Mouse (Mus musculus): ENCODE measurements at regions not wholly inside any gene's neighbourhood (a gene's known extent, or its start where the extent isn't known, plus 50 kb on each side); places are given as distances from the start of the nearest gene placed in this dataset.
A peak's percentile ranks its signal among the peaks of the same experiment; 100 is the strongest.

DNA sequence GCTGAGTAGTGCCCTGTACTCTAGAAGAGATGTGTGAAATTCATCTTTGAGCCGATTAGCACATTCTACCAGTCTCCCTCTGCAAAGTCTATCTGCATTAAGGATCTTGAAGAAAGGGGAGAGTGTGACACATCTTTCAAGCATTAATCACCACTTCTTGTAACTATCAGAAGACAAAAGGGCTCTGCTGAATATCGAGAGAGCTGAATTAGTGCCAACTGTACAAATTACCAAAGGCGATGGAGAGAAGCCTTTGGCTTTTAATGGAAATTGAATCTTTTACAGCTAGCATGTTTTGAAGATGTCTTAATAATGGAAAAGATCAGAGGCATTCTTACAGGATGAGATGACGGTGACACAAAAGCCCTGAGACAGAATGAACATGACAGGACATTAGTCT is 97.2 kb upstream of the Pam start:
- DNase-seq, result no peak
- intact Hi-C loops (cut with DNase I), result no loop called here

DNA sequence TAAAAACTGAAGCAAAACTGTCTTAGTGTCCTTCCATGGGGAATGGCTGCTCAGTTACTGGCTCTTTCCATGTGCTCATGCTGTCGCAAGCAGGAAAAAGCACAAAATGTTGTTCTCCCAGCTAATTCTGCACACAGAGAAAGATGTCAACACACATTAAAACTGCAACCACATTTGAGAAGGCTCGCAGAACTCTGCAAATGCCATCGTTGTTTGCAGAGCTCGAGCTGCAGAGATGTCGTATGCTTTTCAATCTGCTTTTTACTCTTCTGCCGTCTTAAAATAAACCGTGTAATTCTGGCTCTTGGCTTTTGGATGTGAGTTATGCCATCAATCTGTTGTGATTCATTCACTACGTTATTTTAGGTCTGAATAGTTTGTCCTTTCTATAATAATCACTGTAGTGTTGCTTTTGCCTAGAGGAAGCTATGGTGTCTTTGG is 96.6 kb upstream of the Pam start:
- intact Hi-C loops (cut with DNase I), result no loop called here
- no peak for DNase-seq

DNA sequence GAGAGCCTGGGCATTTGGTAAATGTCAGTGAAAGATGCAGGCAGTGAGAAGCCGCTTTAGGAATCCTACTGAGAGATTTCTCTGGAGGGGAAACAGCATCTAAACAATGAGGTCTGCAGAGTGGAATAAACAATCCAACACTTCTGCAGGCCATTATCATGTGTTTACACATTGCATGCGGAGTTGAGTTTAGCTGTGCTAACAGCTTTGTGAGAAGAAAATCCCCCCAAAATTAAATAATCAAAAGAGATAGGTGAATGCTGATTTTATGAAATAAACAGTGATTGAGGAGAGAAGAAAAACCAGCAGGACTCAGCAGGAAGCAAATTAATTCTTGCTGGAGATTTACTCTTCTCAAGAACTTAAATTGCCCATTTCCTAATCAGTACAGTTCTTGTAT is 95.9 kb upstream of the Pam start:
- intact Hi-C loops (cut with DNase I), result no loop called here
- DNase-seq, result no peak

DNA sequence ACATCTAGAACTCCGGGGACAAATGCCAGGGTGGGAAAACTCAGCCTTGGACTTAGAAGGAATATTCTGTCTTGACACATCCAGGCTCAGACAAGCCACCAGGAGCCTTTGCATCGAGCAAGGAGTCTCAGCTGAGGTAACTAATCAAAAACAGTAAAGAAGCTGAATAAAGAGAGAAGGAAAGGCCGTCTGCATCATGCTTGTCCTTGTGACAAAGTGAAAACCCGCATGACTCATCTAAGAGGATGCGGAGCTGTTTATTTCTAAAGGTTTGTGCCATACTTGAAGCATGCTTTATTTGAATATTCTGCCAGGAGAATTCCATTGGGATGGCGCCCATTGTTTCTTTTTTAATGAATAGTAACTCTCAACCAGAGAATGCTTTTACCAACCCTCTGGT is 95.3 kb upstream of the Pam start:
- DNase-seq, result no peak
- intact Hi-C loops (cut with DNase I), result no loop called here

DNA sequence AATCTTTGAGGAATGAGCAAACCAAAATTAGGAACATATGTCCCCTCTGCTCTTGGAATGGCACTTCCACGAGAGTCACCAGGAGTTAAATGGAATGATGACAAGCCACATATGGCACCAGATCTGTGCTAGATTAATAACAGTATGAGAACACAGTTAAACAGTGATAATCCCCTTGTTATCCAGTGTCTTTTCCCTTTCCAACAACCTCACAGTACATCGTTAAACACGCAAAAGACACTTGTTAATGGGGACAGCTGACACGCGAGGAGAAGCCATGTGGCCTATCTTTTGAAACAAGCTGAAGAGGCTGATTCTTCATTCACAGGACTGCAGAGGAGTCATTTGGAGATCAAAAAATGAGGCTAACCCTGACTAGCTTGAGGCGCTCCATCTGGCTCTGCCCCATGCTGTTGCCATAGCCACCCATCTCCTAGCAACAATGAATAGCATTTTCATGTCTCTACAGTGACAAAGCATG is 94.6 kb upstream of the Pam start:
- intact Hi-C loops (cut with DNase I), result no loop called here
- no peak for DNase-seq

DNA sequence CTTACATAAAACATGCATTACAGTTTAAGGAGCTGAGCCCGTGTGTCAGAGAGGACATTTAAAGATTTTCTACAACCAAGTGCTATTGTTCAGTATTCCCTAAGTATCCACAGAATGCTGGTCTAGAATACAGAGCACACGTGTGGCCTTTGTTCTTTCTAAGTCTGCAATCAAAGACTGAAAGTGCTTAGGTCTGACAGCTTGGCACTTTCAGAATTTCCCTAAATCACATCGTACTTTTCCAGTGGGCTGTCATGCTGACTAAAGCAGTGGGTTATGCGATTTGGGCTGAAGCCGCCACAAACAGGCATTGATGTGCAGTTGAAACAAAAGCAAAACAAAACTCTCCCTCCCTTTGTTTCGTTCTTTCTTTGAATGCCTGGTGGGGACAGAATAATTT is 84.9 kb upstream of the Pam start:
- intact Hi-C loops (cut with DNase I), result no loop called here
- no peak for DNase-seq

DNA sequence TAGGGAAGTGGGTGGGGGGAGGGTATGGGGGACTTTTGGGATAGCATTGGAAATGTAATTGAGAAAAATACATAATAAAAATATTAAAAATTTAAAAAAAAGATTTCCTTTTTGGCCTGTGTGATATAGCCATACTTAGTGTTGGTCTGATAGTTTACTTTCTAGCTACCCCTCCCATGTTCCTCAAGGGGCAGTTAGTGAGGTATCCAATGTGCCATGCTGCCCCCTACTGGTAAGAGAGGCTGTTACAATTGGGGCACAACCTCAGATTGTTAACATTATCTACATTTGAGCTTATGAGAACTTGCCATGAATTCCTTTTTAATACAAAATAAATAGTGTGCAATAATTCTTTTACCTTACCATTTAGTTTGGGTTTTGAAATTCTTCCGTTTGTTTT is 83.6 kb upstream of the Pam start:
- DNase-seq, result peak in 1 of 2 experiments; percentile 19
- intact Hi-C loops (cut with DNase I), result loop anchor here (5.0 kb wide), 1 partner anchor 367 kb away; no protein-coding TSS in a partner anchor

DNA sequence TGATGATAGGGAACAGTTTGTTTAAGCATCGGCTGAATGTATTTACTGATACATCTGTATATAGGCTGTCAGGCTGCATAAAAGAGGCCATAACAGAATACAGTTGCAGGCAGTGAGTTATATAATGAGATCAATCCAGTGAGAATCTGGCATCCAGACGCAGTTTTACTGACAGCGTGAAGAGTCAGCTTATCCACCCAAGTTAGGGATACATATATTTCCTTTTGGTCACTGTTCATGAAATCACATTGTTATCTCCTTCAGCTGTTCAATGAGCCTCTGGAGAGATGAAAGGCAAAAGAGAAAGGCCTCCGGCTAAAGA is 79.3 kb upstream of the Pam start:
- intact Hi-C loops (cut with DNase I), result loop anchor here (5.0 kb wide), 1 partner anchor 362 kb away; no protein-coding TSS in a partner anchor
- DNase-seq, result no peak

DNA sequence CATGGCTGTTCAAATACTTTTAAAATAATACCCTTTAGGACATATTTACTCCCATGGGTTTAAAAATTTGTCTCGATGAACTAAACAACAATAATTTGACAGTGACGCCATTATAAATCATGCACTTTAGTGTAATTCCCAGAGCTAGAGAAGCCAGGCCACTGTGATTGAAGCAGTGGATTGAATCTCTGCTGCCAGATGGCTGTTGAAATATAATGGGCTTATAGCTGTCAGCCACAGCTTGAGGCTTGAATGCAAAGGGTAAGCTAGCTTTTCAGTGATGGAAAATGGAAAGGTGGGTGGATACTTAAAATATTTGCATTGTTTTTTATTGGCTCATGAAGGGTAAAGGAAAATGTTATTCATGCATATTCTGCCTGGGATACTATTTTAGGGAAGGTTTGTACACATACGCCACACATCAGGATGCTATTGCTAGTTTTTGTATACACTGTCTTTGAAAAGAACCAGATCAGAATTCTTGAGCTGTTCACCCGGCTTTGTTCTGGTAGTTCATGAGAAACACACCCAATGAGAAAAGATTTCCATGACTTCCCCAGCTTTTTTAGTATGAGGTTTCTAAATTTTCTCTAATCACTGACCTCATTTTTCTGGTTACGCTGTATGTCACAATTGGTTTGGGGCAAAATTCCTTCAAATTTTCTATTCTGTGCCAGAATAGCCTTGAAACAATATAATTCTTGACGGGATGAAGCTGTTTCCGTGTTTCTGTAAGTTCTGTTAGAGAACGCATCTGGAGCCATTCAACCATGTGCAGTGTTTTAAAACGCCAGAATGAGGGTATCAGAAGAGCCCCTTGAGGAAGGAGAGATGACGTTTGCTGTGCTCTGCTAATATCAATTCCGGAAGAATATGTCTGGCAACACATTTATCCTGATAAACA is 78.7 kb upstream of the Pam start:
- intact Hi-C loops (cut with DNase I), result no loop called here
- no peak for DNase-seq

DNA sequence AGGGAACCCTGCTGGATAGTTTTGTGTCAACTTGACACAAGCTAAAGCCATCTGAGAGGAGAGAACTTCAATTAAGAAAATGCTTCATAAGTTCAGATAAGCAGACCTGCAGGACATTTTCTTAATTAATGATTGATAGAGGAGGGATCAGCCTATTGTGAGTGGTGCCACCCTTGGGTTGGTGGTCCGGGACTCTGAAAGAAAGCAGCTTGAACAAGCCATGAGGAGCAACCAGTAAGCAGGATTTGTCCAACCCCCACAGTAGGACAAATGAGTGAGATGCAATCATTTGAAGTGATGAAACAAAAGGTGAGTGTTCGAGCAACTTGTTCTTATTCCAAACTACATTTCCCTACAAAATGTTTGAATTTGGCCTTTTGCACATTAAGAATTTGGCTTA is 78.0 kb upstream of the Pam start:
- DNase-seq, result no peak
- intact Hi-C loops (cut with DNase I), result no loop called here

DNA sequence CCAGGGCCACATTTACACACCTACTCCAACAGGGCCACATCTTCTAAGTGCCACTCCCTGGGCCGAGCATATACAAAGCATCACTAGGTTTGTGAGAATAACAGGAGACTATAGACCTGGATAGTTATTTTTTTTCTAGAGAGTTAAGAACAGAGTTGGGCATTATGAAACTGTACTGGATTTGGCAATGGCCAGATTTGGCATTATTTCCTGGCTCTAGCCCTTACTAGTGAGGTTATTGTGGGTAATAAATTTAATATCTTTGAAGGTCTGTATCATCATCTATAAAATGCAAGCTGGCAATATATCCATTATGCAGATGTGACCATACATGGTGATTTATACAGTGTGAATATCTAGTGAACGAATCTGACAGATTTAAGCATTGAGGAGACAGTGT is 75.8 kb upstream of the Pam start:
- intact Hi-C loops (cut with DNase I), result no loop called here
- DNase-seq, result no peak

DNA sequence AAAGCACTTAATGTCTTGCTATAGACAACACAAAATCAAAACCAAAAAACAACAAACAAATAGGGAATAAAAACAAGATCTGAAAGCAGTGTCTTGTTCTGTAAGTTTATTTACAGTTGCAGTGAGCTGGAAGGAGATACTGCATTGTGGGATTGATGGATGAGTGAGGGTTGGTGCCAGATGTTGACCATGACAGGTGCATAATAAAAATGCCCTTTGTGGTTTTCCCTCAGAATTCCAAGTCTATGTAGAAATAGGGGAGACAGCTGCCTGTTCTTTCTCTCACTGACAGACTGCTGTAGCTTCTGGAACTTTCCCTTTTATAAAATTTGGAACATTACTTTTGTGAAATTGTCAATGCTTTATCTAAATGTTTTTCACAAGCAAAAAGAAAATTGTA is 73.9 kb upstream of the Pam start:
- DNase-seq, result no peak
- intact Hi-C loops (cut with DNase I), result no loop called here

DNA sequence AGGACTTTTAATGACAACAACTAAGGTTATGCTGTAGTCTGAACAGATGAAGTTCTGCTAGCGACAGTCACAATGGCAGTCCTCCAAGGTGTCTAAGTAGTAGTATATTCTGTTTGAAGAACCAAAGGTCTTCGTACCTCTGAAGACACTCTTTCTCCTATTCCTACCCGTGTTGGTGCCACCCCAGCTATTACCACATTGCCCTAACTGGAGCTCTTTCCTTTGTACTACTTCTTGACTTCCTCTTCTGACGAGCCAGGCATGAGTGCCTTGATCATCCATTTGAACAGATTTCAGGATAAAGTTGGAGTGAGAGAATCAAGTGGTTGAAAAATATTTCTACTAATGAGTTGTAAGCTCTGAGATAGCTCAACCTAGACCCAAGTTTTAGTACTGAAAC is 72.4 kb upstream of the Pam start:
- no peak for DNase-seq

DNA sequence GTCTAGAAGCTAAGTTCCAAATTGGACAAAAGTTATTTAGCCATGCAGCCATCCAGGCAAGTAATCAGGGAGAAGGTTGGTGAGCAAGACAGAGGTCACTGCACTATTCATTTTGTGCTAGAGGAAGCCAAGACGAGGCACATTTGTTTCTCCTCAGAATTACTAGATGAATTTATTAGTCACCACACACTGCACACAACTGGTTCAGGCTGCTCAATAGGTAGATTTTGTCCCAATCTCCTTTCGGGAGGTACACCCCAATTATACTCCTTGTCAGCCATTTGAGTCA is 67.1 kb upstream of the Pam start:
- intact Hi-C loops (cut with DNase I), result no loop called here
- no peak for DNase-seq

More for the DNA sequence above, 72.4 kb upstream of the Pam start:
- intact Hi-C loops (cut with DNase I), result no loop called here

DNA sequence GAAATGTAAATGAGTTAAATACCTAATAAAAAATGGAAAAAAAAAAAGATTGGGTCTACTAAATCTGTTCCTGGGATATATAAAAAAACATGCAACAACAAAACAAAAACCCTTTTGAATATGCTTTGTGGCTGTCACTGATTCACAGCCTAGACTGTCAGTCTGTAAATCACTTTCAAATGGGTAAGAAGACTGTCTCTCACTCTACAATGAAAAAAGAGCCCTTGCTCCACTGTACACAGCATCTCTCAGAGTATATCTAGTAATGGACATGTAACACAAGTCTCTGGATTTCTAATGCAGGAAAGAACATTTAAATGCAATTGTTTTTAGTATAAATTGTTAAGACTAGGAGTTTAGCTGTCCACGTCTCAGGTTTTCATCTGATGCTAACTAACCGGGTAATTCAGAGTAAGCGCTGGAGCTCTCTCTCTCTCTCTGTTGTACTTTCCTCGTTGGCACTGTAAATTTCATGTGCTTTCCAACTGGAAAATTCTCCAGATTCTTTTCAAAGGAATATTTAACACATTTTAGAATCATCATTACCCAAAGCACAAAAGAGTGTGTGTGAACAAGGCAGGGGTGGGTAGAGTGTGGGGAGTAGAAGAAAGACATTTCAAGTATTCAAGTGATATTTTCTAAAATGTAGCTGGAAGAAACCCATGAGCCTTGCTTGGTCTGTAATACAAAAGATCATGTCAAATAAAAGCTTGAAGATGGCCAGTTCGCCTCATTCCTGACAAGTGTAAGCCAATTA is 66.6 kb upstream of the Pam start:
- DNase-seq, result no peak
- intact Hi-C loops (cut with DNase I), result no loop called here

DNA sequence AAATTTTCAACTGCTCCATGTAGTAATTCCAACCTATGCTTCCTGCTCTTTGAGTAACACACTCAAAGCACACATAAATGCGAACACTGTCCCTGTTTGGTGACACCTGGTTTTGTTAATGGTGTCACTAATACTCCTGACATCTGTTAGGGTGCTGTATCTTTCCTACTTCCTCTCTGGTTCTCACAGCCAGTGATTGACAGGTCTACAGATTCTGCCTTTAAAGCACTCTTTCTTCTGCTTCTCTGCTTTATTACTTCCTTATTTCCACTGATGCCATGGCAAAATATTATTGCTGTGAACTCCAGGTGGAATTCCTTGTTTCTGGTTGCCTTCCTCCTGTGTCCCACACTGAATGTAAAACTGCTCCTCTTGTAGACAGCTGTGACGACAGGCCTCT is 63.5 kb upstream of the Pam start:
- no peak for DNase-seq
- intact Hi-C loops (cut with DNase I), result no loop called here

DNA sequence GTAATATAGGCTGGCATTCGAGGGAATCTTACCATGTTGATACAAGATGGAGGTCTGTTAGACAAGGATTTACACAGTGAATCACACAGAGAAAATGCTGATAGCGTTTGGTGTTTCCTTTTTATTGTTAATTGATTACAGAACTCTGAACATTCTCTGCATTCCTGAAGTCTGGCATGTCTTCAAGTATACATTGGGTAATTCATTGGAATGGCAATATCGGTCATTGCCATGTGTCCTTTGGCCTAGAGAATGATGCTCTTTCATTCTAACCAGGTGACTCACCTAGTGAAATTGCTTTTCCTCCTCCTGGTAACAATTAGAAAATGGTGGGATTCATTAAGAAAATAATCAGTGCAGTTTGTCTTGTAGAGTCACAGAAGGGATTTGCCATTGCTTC is 51.9 kb upstream of the Pam start:
- no peak for DNase-seq
- intact Hi-C loops (cut with DNase I), result no loop called here

Data from gastrocnemius, postnatal 36 days (tissue).